Mouse (Mus musculus) limb, embryonic 14.5 days (tissue): ENCODE measurements around the gene Tube1. TPM values are rescaled to one million over a fixed set of nuclear protein-coding genes. Genes with fewer than 3 reads are reported as not detected.
"Not testable (repeated sequence)": the region's sequence is repeated elsewhere in the genome, so short reads cannot be mapped to it uniquely, and the experiment has no call there.

Experiments
- ATAC-seq: fragments of 200-750 bp; cut with Nextera tagmentation; 2 replicates; pipeline ENCODE4 v1.8.0; 2017; ENCODE audit warnings: low read depth, moderate number of reproducible peaks, moderate TSS enrichment; ENCODE audit not compliant: low FRiP score
- DNase-seq: peaks from one replicate; pipeline ENCODE4 v3.0.0-alpha.2; 2015; ENCODE audit warnings: low spot score
- H3K27ac ChIP-seq: fragments of 300-500 bp; sonication (generic); replicated peaks from 2 replicates; pipeline ENCODE4 v1.5.1; 2014; ENCODE audit warnings: low read depth, mild to moderate bottlenecking, low read length, moderate library complexity, mixed read lengths
- H3K27me3 ChIP-seq: fragments of 300-500 bp; sonication (generic); 2 replicates; pipeline ENCODE4 v1.6.1; 2014; ENCODE audit warnings: low read length, mixed read lengths; ENCODE audit not compliant: control insufficient read depth, insufficient read depth
- H3K36me3 ChIP-seq: fragments of 300-500 bp; sonication (generic); 2 replicates; pipeline ENCODE4 v1.6.1; 2014; ENCODE audit warnings: mild to moderate bottlenecking, low read length, moderate library complexity, mixed read lengths; ENCODE audit not compliant: control insufficient read depth, insufficient read depth
- H3K4me1 ChIP-seq: fragments of 300-500 bp; sonication (generic); 2 replicates; pipeline ENCODE4 v1.6.1; 2014; ENCODE audit warnings: antibody characterized with exemption, low read length, mixed read lengths; ENCODE audit not compliant: control insufficient read depth, insufficient read depth
- H3K4me2 ChIP-seq: fragments of 300-500 bp; sonication (generic); replicated peaks from 2 replicates; pipeline ENCODE4 v1.6.1; 2014; ENCODE audit warnings: low read depth, mild to moderate bottlenecking, low read length, moderate library complexity; ENCODE audit not compliant: severe bottlenecking
- H3K4me3 ChIP-seq: fragments of 300-500 bp; sonication (generic); replicated peaks from 2 replicates; pipeline ENCODE4 v1.5.1; 2014; ENCODE audit warnings: low read length
- H3K9ac ChIP-seq: fragments of 300-500 bp; sonication (generic); 2 replicates; pipeline ENCODE4 v1.6.1; 2014; ENCODE audit warnings: mild to moderate bottlenecking, low read depth, low read length, moderate library complexity; ENCODE audit not compliant: severe bottlenecking
- H3K9me3 ChIP-seq: fragments of 300-500 bp; sonication (generic); 2 replicates; pipeline ENCODE4 v1.6.1; 2016; ENCODE audit warnings: low read length; ENCODE audit not compliant: control insufficient read depth
- POLR2A ChIP-seq: fragments of 200-500 bp; IDR thresholded peaks from 2 replicates; pipeline ENCODE4 v1.8.0; 2012; ENCODE audit warnings: inconsistent platforms, mild to moderate bottlenecking, moderate library complexity, borderline replicate concordance; ENCODE audit not compliant: insufficient read depth, insufficient read length; ENCODE audit errors: extremely low read depth
- WGBS: fragments of 180-500 bp; shearing (Covaris S2); extraction: QIAGEN DNeasy Blood & Tissue Kit; methylation state at CpG from one replicate; pipeline ENCODE4 v1.1.7; 2014; 5-methylcytosine and 5-hydroxymethylcytosine counted together
- polyA plus RNA-seq, 2 experiments: library from polyadenylated mRNA; depleted of rRNA in 1 of 2; stranded (reverse) in 1 of 2; unstranded in 1 of 2; fragments of >200 nt; fragmentation: Nextera tagmentation in 1 of 2; extraction: Ambion mirVana in 1 of 2; gene quantifications; 2 replicates each; pipeline versions ENCODE4 v1.2.1 to v1.2.3; 2012 to 2014

Gene Tube1
- polyA plus RNA-seq, 2 experiments: 18.0 to 21.1 TPM

DNA sequence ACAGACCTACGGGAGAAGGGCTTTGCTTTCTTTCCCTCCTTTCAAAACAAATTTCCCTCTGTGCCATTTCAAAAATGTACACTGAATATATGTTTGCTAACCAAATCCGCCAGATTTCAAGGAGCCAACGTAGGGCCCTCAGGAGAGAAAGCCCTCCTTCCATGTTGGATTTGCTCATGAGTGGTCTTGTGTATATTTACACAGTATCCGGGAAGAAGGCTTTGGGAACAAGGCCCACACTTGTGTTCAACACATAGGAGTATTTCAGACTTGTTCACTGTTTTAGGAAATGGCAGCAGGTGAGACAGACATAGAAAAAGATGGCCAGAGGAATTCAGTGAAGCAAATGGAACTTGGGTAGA is 51.8 kb downstream of the Tube1 start:
- no peak for DNase-seq
- H3K4me1 ChIP-seq: peaks cover 7% of the 10 kb centered on the region
- no peak overlapping the region for H3K4me2 ChIP-seq
- H3K9me3 ChIP-seq: no peaks in the 10 kb centered on the region
- no peaks in the 10 kb centered on the region for H3K36me3 ChIP-seq
- no peak for TF ChIP-seq POLR2A
- H3K9ac ChIP-seq: no peak overlapping the region
- ATAC-seq: no peak
- H3K27ac ChIP-seq: no peak overlapping the region
- H3K27me3 ChIP-seq: no peaks in the 10 kb centered on the region
- no peak overlapping the region for H3K4me3 ChIP-seq
- 83% methylated on average over 4 of the region's 4 CpGs for WGBS

DNA sequence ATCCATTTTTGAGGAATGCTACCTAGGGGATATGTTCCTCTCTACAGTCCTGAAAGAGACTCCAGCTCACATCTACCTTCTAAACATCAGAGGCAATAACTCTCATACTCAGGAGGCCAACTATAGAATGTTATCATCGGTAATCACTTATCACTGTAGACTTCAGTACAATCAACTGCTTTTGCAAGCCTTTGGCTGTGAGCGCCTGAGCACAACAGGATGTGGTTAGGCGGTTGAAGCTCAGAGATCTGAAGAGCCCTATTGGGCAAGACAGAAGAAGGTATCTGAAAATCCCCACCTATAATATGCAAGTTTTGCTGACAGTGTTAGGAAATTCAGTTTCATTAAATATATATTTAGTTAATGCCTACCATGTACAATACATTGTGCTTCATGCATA is 58.9 kb downstream of the Tube1 start:
- Histone ChIP-seq H3K4me3 (no peak overlapping the region), H3K27me3 (no peaks in the 10 kb centered on the region), H3K36me3 (no peaks in the 10 kb centered on the region), H3K27ac (no peak overlapping the region), H3K9ac (no peak overlapping the region), H3K4me2 (no peak overlapping the region), H3K9me3 (no peaks in the 10 kb centered on the region), H3K4me1 (no peaks in the 10 kb centered on the region)
- 96% methylated on average over 3 of the region's 3 CpGs for WGBS
- ATAC-seq: no peak
- TF ChIP-seq POLR2A: no peak
- no peak for DNase-seq

DNA sequence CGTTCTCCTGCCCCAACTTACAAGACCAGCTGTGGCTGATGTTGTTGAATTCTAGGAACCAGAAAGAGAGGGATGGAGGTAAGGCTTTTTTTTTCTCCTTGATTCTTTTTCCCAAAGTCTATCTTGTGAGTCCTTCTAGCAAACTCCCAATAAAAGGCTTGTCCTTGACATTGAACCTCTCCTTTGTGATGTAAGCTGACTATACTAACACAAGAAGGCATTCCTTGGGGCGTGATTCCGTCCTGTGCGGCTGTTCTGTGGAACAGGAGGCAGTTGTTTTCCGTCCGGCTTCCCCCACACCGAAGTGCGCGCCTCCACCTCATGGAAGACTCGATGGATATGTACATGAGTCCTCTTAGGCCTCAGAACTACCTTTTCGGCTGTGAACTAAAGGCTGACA is 64.4 kb downstream of the Tube1 start:
- H3K9me3 ChIP-seq, ATAC-seq: not testable (repeated sequence)
- 89% methylated on average over 11 of the region's 11 CpGs for WGBS

More for the DNA sequence above, 64.4 kb downstream of the Tube1 start:
- H3K4me3 ChIP-seq, H3K4me1 ChIP-seq, H3K36me3 ChIP-seq, DNase-seq, H3K27me3 ChIP-seq, H3K9ac ChIP-seq, H3K4me2 ChIP-seq, H3K27ac ChIP-seq: not testable (repeated sequence)

Other genes with a start within 250 kb of the Tube1 start
- gene Lama4, start 168.5 kb upstream of the Tube1 start, polyA plus RNA-seq (2012; rRNA removed): 72.9 and 74.1 TPM in 2 replicates
- gene Lama4, start 168.5 kb upstream of the Tube1 start, polyA plus RNA-seq (2014; fragmentation: Nextera tagmentation; extraction: Ambion mirVana): 88.7 and 94.7 TPM in 2 replicates
- gene Fam229b, start 62 bp upstream of the Tube1 start, polyA plus RNA-seq (2012; rRNA removed): 7.6 and 7.9 TPM in 2 replicates
- gene Fam229b, start 62 bp upstream of the Tube1 start, polyA plus RNA-seq (2014; fragmentation: Nextera tagmentation; extraction: Ambion mirVana): 10.9 and 13.0 TPM in 2 replicates
- gene Ccn6, start 29.8 kb downstream of the Tube1 start, polyA plus RNA-seq (2012; rRNA removed): 2.0 and 2.5 TPM in 2 replicates
- gene Ccn6, start 29.8 kb downstream of the Tube1 start, polyA plus RNA-seq (2014; fragmentation: Nextera tagmentation; extraction: Ambion mirVana): 0.90 and 1.3 TPM in 2 replicates
- gene Fyn, start 234.9 kb downstream of the Tube1 start, polyA plus RNA-seq (2012; rRNA removed): 53.5 and 58.4 TPM in 2 replicates
- gene Fyn, start 234.9 kb downstream of the Tube1 start, polyA plus RNA-seq (2014; fragmentation: Nextera tagmentation; extraction: Ambion mirVana): 51.5 and 53.4 TPM in 2 replicates